Mouse (Mus musculus) kidney, embryonic 14.5 days (tissue): Measurements from ENCODE around the gene Vangl1. TPM values are rescaled to one million over a fixed set of nuclear protein-coding genes. Genes with fewer than 3 reads are reported as not detected.

Experiments
- ATAC-seq: fragments of 200-750 bp; cut with Nextera tagmentation; 2 replicates; pipeline ENCODE4 v1.8.0; 2017; ENCODE audit warnings: moderate number of reproducible peaks, mild to moderate bottlenecking, moderate TSS enrichment, moderate library complexity; ENCODE audit not compliant: low FRiP score, low TSS enrichment
- H3K27ac ChIP-seq: fragments of 300-500 bp; sonication (generic); 2 replicates; pipeline ENCODE4 v1.5.1; 2014; ENCODE audit warnings: low read depth, mild to moderate bottlenecking, low read length, moderate library complexity, mixed read lengths
- H3K27me3 ChIP-seq: fragments of 300-500 bp; sonication (generic); 2 replicates; pipeline ENCODE4 v1.6.1; 2014; ENCODE audit warnings: mild to moderate bottlenecking, low read length; ENCODE audit not compliant: control insufficient read depth, insufficient read depth
- H3K36me3 ChIP-seq: fragments of 300-500 bp; sonication (generic); 2 replicates; pipeline ENCODE4 v1.6.1; 2014; ENCODE audit warnings: low read length, mixed read lengths; ENCODE audit not compliant: control insufficient read depth, insufficient read depth
- H3K4me1 ChIP-seq: fragments of 300-500 bp; sonication (generic); 2 replicates; pipeline ENCODE4 v1.6.1; 2014; ENCODE audit warnings: low read length, mixed read lengths; ENCODE audit not compliant: control insufficient read depth, insufficient read depth
- H3K4me2 ChIP-seq: fragments of 300-500 bp; sonication (generic); replicated peaks from 2 replicates; pipeline ENCODE4 v1.6.1; 2014; ENCODE audit warnings: low read depth, mild to moderate bottlenecking, low read length
- H3K4me3 ChIP-seq: fragments of 300-500 bp; sonication (generic); 2 replicates; pipeline ENCODE4 v1.5.1; 2014; ENCODE audit warnings: mild to moderate bottlenecking, low read length
- H3K9ac ChIP-seq: fragments of 300-500 bp; sonication (generic); 2 replicates; pipeline ENCODE4 v1.6.1; 2014; ENCODE audit warnings: low read depth, mild to moderate bottlenecking, low read length, moderate library complexity
- H3K9me3 ChIP-seq: fragments of 300-500 bp; sonication (generic); 2 replicates; pipeline ENCODE4 v1.6.1; 2016; ENCODE audit warnings: low read length; ENCODE audit not compliant: control insufficient read depth
- WGBS: fragments of 180-500 bp; shearing (Covaris S2); extraction: QIAGEN DNeasy Blood & Tissue Kit; methylation state at CpG from one replicate; pipeline ENCODE4 v1.1.7; 2014; 5-methylcytosine and 5-hydroxymethylcytosine counted together
- polyA plus RNA-seq: library from polyadenylated mRNA; unstranded; fragments of >200 nt; fragmentation: Nextera tagmentation; extraction: Ambion mirVana; gene quantifications from 2 replicates; pipeline ENCODE4 v1.2.1, GENCODE M21; 2014

Vangl1 gene
- polyA plus RNA-seq, 1 experiment from 2014 or later: 22.4 TPM

DNA sequence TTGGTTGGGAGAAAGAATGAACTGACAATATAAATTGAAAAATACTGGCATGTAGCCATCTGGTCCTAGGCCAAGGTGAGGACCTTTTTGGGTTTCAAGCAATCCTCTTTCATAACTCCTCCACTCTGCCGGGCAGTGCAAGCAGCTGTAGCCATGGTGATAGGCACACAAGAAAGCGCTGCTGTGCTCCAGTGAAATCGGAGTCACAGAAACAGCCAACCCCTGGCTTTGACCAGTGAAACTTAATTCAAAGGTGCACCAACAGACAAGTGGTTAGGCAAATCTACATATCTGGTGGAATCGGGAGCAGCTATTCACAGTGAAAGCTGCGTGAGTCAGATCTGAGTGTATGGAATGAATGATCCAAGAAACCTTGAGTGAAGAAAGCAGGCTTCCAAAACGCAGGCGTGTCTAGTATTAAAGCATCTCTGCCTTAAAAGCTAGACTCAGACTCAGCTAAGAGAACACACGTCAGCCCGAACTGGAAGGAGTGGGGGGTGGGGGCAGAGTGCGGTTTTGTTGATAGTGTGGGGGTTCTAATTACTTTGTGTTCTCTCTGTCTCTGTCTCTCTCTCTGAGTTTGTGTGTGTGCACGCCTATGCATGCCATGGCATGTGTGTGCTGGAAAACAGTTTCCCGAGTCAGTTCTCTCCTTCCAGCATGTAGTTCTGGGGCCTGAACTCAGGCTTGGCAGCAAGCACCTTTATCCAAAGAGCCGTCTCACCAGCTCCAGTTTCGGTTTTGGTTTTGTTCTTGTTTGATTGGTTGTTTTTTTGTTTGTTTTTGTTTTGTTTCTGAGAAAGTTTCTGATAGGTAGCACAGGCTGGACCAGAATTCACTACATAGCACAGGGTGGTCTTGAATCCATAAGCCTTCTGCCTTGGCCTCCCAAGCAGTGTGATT lies 44.8 kb downstream of the Vangl1 start:
- no peaks in the 10 kb centered on the region for H3K9me3 ChIP-seq
- 0 out of 2 replicates have a peak overlapping the region, but pooled peaks have one; percentile 24 for H3K27ac ChIP-seq
- peaks cover 12% of the 10 kb centered on the region for H3K4me1 ChIP-seq
- no peak overlapping the region for H3K9ac ChIP-seq
- no peaks in the 10 kb centered on the region for H3K27me3 ChIP-seq
- H3K4me3 ChIP-seq: no peak overlapping the region
- no peak overlapping the region for H3K4me2 ChIP-seq
- H3K36me3 ChIP-seq: peaks cover 42% of the 10 kb centered on the region
- 56% methylated on average over 14 of the region's 14 CpGs for WGBS
- peak; percentile 83 for ATAC-seq

DNA sequence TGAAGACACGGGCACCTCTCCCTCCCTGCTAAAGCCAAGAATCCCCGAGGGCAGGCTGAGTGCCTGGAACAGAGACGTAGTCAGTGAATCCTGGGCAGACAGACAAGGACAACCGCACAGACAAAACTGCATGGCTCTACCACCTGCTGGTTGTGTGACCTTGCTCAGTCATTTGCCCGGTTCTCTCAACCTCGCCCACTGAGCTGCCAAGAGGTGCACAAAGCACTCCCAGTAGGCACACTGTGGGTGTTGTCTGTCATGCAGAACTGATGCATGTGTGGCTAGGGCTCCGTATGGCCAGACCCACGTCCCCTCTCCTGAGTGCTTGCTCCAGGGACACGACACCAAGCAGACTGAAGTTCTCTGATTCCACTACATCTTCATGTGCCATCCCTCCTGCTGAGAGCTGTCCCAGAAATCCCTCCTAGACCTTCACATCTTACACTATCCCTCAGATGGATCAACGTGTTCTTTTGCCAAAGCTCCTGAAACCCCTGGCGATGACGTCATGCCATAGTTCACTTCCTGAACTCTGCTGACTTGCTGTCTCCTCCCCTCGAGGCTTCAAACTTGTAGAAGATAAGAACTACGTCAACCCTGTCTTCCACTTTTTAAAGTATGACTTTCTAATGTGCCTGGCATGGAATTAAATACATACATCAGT lies 45.6 kb downstream of the Vangl1 start:
- Histone ChIP-seq H3K27ac (no peak overlapping the region), H3K4me2 (no peak overlapping the region), H3K27me3 (no peaks in the 10 kb centered on the region), H3K9me3 (no peaks in the 10 kb centered on the region), H3K4me3 (no peak overlapping the region), H3K4me1 (peaks cover 12% of the 10 kb centered on the region), H3K36me3 (peaks cover 42% of the 10 kb centered on the region), H3K9ac (no peak overlapping the region)
- 74% methylated on average over 14 of the region's 14 CpGs for WGBS
- peak; percentile 44; the same call in 1 of the 2 replicates for ATAC-seq

DNA sequence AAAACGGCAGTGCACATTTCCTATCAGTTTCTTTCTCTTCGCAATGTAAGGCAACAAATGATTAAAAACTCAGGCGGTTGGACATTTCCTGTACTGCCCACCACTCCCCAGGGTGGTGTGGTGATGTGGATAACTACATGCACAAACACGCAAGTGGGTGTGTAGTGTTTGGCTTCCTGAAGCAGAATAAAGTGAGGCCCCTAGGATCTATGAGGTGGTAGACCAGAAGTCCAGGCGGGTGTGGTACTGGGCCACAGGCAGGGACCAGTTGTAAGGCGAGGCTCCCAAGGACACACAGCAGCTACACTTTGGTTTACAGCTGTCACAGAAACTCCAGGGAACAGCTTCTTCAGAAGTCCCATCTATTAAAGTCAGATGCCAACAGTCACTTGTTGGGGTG lies 46.8 kb downstream of the Vangl1 start:
- Histone ChIP-seq H3K27me3 (no peaks in the 10 kb centered on the region), H3K4me1 (peaks cover 12% of the 10 kb centered on the region), H3K4me3 (no peak overlapping the region), H3K36me3 (peaks cover 31% of the 10 kb centered on the region; the same call in 1 of the 2 replicates), H3K9ac (no peak overlapping the region), H3K27ac (no peak overlapping the region), H3K9me3 (no peaks in the 10 kb centered on the region), H3K4me2 (no peak overlapping the region)
- WGBS: 89% methylated on average over 6 of the region's 6 CpGs
- ATAC-seq: no peak

DNA sequence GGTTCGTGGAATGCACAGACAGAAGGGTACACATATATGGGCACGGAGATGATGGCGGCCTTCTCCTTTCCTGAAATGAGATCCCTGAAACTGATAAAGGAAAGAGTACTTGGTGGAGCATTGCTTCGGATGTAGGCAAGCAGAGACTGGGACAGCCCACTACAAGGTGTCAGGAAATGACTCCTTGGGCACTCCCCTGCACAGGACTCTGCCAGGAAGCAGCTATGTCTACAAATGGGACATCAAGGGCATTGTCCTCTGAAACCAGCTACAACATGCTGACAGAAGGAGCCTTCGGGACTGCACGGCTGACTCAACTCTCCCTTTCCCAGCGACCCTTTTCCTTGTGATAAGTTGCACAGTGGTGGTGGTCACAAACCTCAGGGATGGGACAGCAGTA lies 47.8 kb downstream of the Vangl1 start:
- no peak for ATAC-seq
- no peak overlapping the region for H3K4me2 ChIP-seq
- WGBS: 74% methylated on average over 7 of the region's 7 CpGs
- no peaks in the 10 kb centered on the region for H3K27me3 ChIP-seq
- peaks cover 29% of the 10 kb centered on the region; the same call in 1 of the 2 replicates for H3K36me3 ChIP-seq
- H3K27ac ChIP-seq: no peak overlapping the region
- no peak overlapping the region for H3K4me3 ChIP-seq
- peaks cover 18% of the 10 kb centered on the region for H3K4me1 ChIP-seq
- no peaks in the 10 kb centered on the region for H3K9me3 ChIP-seq
- H3K9ac ChIP-seq: no peak overlapping the region

DNA sequence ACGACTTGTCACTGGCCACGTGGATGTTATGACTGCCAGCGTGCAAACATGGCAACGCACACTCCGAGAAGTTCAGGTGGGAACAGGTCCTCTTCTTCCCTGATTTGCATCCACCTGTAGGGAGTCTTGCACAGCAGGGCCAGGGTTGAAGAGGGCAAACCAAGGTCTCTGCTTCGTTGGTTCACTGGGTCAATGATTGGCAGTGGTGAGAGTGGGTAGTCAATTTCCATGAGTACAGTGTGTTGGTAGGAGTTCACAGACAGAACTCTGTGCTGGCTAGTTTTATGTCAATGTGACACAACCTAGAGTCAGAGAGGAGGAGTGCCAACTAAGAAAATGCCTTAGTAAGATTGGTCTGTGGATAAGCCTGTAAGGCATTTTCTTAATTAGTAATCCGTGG lies 50.4 kb downstream of the Vangl1 start:
- no peaks in the 10 kb centered on the region for H3K9me3 ChIP-seq
- peaks cover 9% of the 10 kb centered on the region for H3K4me1 ChIP-seq
- H3K4me2 ChIP-seq: no peak overlapping the region
- H3K36me3 ChIP-seq: peaks cover 19% of the 10 kb centered on the region; the same call in 1 of the 2 replicates
- 86% methylated on average over 7 of the region's 7 CpGs for WGBS
- no peak overlapping the region for H3K4me3 ChIP-seq
- no peak overlapping the region for H3K27ac ChIP-seq
- no peaks in the 10 kb centered on the region for H3K27me3 ChIP-seq
- no peak overlapping the region for H3K9ac ChIP-seq
- ATAC-seq: peak; percentile 28; the same call in 1 of the 2 replicates

DNA sequence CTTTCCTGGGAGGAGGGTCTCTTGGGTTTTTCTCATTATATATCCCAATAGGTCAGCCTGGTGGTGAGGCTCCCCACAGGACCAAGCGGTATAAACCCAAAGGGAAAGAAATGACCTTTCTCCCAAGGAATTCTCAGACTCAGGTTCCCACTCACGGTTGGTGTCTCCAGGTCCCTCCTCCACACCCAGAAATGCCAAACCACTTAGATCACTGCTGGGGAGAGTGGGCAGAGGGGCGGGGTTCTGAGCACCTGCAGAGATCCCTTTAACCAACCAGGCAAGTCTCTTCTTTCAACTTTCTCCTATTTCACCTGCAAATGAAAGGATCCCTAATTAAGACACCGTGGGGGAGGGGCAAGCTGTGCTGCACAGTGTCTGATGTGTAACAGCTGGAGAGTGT lies 51.6 kb downstream of the Vangl1 start:
- Histone ChIP-seq H3K4me2 (peak overlapping the region; percentile 23; the same call in 1 of the 2 replicates), H3K36me3 (peaks cover 13% of the 10 kb centered on the region; the same call in 1 of the 2 replicates), H3K4me3 (no peak overlapping the region), H3K27ac (peak overlapping the region; percentile 88), H3K4me1 (peaks cover 6% of the 10 kb centered on the region; the same call in 1 of the 2 replicates), H3K27me3 (no peaks in the 10 kb centered on the region), H3K9me3 (no peaks in the 10 kb centered on the region), H3K9ac (no peak overlapping the region; the same call in 1 of the 2 replicates)
- WGBS: 19% methylated on average over 4 of the region's 4 CpGs
- peak; percentile 72; the same call in 1 of the 2 replicates for ATAC-seq

DNA sequence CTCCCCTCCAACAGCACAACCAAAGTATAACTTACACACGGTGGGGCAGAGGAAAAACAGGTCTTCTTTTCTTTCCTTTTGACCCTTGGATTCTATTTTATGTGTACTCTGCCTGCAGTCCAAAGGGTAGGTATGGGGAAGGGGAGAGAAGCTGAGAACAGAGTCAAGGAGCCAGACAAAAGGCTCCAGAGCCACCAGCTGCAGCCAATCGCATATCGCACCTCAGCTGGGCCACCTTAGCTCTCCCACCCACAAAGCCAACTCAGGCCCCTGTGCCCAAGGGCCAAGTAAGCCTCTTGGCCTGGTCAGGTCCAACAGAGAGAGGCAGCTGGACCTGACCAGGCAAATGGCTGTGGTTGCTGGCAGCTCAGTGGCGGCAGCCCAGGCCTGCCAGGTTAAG lies 52.0 kb downstream of the Vangl1 start:
- H3K9ac ChIP-seq: no peak overlapping the region; the same call in 1 of the 2 replicates
- ATAC-seq: no peak; the same call in 1 of the 2 replicates
- H3K4me2 ChIP-seq: peak overlapping the region; percentile 23; the same call in 1 of the 2 replicates
- H3K27me3 ChIP-seq: no peaks in the 10 kb centered on the region
- H3K4me1 ChIP-seq: peaks cover 6% of the 10 kb centered on the region; the same call in 1 of the 2 replicates
- H3K4me3 ChIP-seq: no peak overlapping the region
- peak overlapping the region; percentile 88 for H3K27ac ChIP-seq
- WGBS: 16% methylated on average over 4 of the region's 4 CpGs
- H3K9me3 ChIP-seq: no peaks in the 10 kb centered on the region
- H3K36me3 ChIP-seq: peaks cover 9% of the 10 kb centered on the region; the same call in 1 of the 2 replicates

DNA sequence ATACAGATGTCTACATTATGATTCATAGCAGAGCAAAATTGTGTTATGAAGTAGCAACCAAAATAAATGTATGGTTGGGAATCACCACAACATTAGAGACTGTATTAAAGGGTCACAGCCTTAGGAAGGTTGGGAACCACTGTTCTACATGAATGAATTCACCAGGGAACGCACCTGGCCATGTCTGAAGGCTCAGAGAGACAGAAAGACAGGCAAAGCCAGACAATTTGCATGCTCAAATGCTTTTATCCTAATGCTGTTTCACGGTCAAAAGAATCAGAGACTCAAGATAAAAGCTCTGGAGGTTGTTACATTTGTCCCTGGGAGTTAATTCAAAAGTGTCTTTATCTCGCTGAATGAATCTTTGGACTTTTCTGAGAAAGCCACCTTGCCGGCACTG lies 52.6 kb downstream of the Vangl1 start:
- Histone ChIP-seq H3K4me1 (peaks cover 6% of the 10 kb centered on the region; the same call in 1 of the 2 replicates), H3K9me3 (no peaks in the 10 kb centered on the region)
- WGBS: 62% methylated on average over 4 of the region's 4 CpGs

More for the DNA sequence above, 52.6 kb downstream of the Vangl1 start:
- H3K9ac ChIP-seq: peak overlapping the region; percentile 18; the same call in 1 of the 2 replicates
- ATAC-seq: no peak
- H3K27ac ChIP-seq: peak overlapping the region; percentile 88
- H3K27me3 ChIP-seq: no peaks in the 10 kb centered on the region
- no peak overlapping the region for H3K4me2 ChIP-seq
- no peak overlapping the region for H3K4me3 ChIP-seq
- H3K36me3 ChIP-seq: 0 out of 2 replicates have a peak, but pooled peaks cover 3% of the 10 kb centered on the region
